Mouse (Mus musculus) lung, adult 2 months (tissue): ENCODE data around the gene Sult4a1.

Experiments used
- CTCF ChIP-seq: fragments of 200-500 bp; IDR thresholded peaks from 2 replicates; pipeline ENCODE4 v1.5.1; 2011; ENCODE audit warnings: mild to moderate bottlenecking, low read length, control low read depth; ENCODE audit not compliant: insufficient read depth
- POLR2A ChIP-seq: fragments of 200-500 bp; IDR thresholded peaks from 2 replicates; pipeline ENCODE4 v1.6.1; 2011; ENCODE audit warnings: low read depth, mild to moderate bottlenecking, control low read depth, low read length, borderline replicate concordance; ENCODE audit errors: extremely low read depth

DNA sequence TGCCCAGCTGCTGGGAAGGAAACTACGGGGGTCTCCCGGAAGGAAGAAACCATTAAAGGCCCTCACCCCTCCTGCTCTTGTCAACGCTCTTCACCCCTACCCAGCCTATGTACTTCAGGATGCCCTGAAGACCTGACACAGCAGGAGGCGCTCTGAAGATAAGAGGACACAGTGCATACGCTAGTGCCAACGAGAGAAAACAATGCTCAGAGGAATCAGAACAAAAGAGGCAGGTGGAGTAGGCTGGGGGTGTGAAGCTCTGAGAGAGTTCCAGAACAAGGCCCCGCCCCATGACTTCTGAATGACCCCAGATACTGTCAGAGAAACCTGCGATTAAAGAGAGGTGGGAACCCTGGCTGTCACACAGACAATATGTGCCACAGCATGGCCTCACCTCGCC is 18.8 kb downstream of the Sult4a1 start:
- TF ChIP-seq CTCF (no peak), POLR2A (no peak)
